Mouse (Mus musculus) midbrain, postnatal 0 days (tissue): ENCODE data around the gene Ttc7. TPM values are rescaled to one million over a fixed set of nuclear protein-coding genes. Genes with fewer than 3 reads are reported as not detected.
A peak's percentile ranks its signal among the peaks of the same experiment; 100 is the strongest.

ENCODE experiments used
- ATAC-seq: fragments of 200-750 bp; cut with Nextera tagmentation; 2 replicates; pipeline ENCODE4 v1.8.0; 2017; ENCODE audit warnings: moderate number of reproducible peaks, mild to moderate bottlenecking, moderate TSS enrichment, moderate library complexity; ENCODE audit not compliant: low FRiP score
- DNase-seq: peaks from one replicate; pipeline ENCODE4 v3.0.0-alpha.2; 2015; ENCODE audit warnings: low spot score
- H3K27ac ChIP-seq: fragments of 300-500 bp; sonication (generic); 2 replicates; pipeline ENCODE4 v1.5.1; 2014; ENCODE audit warnings: low read depth, mild to moderate bottlenecking, low read length, mixed read lengths
- H3K27me3 ChIP-seq: fragments of 300-500 bp; sonication (generic); 2 replicates; pipeline ENCODE4 v1.6.1; 2014; ENCODE audit warnings: low read length, control low read depth, mixed read lengths; ENCODE audit not compliant: insufficient read depth
- H3K36me3 ChIP-seq: fragments of 300-500 bp; sonication (generic); 2 replicates; pipeline ENCODE4 v1.6.1; 2014; ENCODE audit warnings: low read length, control low read depth, mixed read lengths; ENCODE audit not compliant: insufficient read depth
- H3K4me1 ChIP-seq: fragments of 300-500 bp; sonication (generic); 2 replicates; pipeline ENCODE4 v1.6.1; 2014; ENCODE audit warnings: mild to moderate bottlenecking, control low read depth, antibody characterized with exemption, low read length, mixed read lengths; ENCODE audit not compliant: insufficient read depth
- H3K4me2 ChIP-seq: fragments of 300-500 bp; sonication (generic); 2 replicates; pipeline ENCODE4 v1.6.1; 2014; ENCODE audit warnings: low read depth, mild to moderate bottlenecking, low read length, mixed read lengths; ENCODE audit not compliant: poor library complexity, severe bottlenecking
- H3K4me3 ChIP-seq: fragments of 300-500 bp; sonication (generic); 2 replicates; pipeline ENCODE4 v1.5.1; 2014; ENCODE audit warnings: low read depth, mild to moderate bottlenecking, low read length, moderate library complexity
- H3K9ac ChIP-seq: fragments of 300-500 bp; sonication (generic); replicated peaks from 2 replicates; pipeline ENCODE4 v1.6.1; 2014; ENCODE audit warnings: mild to moderate bottlenecking, low read length, moderate library complexity, mixed read lengths; ENCODE audit not compliant: poor library complexity, severe bottlenecking
- H3K9me3 ChIP-seq: fragments of 300-500 bp; sonication (generic); 2 replicates; pipeline ENCODE4 v1.6.1; 2016; ENCODE audit warnings: low read length, control low read depth
- CTCF ChIP-seq: IDR thresholded peaks from 2 replicates; pipeline ENCODE4 v1.5.1; 2016; ENCODE audit warnings: antibody characterized with exemption, mild to moderate bottlenecking
- WGBS: fragments of 180-500 bp; shearing (Covaris S2); extraction: QIAGEN DNeasy Blood & Tissue Kit; methylation state at CpG from one replicate; pipeline ENCODE4 v1.1.7; 2014; 5-methylcytosine and 5-hydroxymethylcytosine counted together
- polyA plus RNA-seq: library from polyadenylated mRNA; unstranded; fragments of >200 nt; fragmentation: Nextera tagmentation; extraction: Ambion mirVana; gene quantifications from 2 replicates; pipeline ENCODE4 v1.2.1, GENCODE M21; 2015
- total RNA-seq: library from RNA; depleted of rRNA; stranded (reverse); fragments of >200 nt; gene quantifications from 2 replicates; pipeline ENCODE4 v1.2.3, GENCODE M21; 2014

Ttc7 gene
- total and polyA plus RNA-seq, 2 experiments from 2014 or later, result 5.3 to 11.1 TPM

DNA sequence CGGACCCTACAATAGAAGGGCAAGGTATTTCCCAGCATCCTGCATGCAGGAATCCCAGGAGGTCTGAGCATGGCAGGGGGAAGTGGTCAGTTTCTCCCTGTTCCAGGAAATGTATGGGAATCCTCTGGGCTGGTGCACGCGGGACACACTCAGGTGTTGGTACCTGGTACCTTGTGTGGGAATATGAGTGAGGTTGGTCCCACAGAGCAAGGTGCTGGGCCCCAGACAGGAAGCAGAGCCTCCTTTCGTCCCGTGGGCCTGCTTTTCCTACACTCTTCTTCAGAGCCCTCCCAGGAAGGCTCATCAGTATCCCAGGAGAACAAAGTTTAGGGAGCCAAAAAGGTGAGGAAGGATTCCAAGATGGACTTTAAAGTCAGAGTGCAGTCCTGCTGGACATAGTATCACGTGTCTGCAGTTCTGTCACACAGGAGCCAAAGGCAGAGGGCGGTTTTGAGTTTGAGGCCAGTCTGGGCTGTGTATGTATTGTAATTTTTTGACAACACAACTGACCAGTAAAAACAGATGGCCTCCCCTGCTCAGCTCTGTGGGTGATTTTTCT, 1.9 kb downstream of the Ttc7 start:
- Histone ChIP-seq H3K27ac (no peak overlapping the region), H3K27me3 (peaks cover 5% of the 10 kb centered on the region; the same call in 1 of the 2 replicates), H3K9me3 (no peaks in the 10 kb centered on the region), H3K9ac (no peak overlapping the region), H3K4me3 (no peak overlapping the region; the same call in 1 of the 2 replicates), H3K4me1 (peaks cover 6% of the 10 kb centered on the region; the same call in 1 of the 2 replicates), H3K4me2 (peak overlapping the region; percentile 99; the same call in 1 of the 2 replicates), H3K36me3 (no peaks in the 10 kb centered on the region)
- ATAC-seq (no peak), DNase-seq (no peak)
- WGBS, result 76% methylated on average over 7 of the region's 7 CpGs
- no peak for TF ChIP-seq CTCF

DNA sequence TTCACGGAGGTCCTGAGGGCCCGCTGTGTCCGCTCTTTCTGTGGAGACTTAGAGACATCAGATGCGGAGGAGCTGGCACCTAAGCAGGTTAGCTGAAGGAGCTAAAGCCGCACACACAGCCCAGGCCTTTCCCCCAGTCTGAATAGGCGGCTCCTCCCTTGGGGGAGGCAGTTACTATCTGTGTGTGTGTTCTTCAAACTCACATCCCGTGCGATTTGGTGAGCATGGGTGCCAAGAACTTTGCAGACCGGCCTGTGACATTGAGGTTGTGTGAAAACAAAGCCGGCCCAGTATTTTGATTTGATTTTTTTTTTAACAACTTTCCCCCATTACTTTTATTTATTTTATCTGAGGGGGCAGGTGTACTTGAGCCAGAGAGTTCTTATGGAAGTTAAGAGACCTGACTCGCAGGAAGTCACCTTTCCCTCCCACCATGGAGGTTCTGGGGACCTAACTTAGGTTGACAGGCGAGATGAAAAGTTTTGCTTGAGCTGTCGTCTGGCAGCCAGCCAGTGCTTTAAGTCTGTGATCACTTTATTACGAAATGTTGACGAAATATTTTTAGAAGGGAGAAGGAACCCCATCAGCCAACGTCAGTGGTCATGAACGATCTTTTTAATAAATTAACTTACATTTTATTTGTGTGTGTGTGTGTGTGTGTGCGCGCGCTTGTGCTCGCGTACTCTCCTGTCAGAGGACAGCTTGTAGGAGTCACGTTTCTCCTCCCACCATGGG, 3.2 kb downstream of the Ttc7 start:
- H3K27me3 ChIP-seq, result peaks cover 5% of the 10 kb centered on the region; the same call in 1 of the 2 replicates
- DNase-seq, result no peak
- 80% methylated on average over 23 of the region's 23 CpGs for WGBS
- H3K4me1 ChIP-seq, result peaks cover 6% of the 10 kb centered on the region; the same call in 1 of the 2 replicates
- H3K9ac ChIP-seq, result no peak overlapping the region
- no peak overlapping the region for H3K27ac ChIP-seq
- ATAC-seq, result no peak
- TF ChIP-seq CTCF, result no peak
- H3K36me3 ChIP-seq, result no peaks in the 10 kb centered on the region
- H3K9me3 ChIP-seq, result no peaks in the 10 kb centered on the region
- H3K4me3 ChIP-seq, result no peak overlapping the region
- H3K4me2 ChIP-seq, result no peak overlapping the region

DNA sequence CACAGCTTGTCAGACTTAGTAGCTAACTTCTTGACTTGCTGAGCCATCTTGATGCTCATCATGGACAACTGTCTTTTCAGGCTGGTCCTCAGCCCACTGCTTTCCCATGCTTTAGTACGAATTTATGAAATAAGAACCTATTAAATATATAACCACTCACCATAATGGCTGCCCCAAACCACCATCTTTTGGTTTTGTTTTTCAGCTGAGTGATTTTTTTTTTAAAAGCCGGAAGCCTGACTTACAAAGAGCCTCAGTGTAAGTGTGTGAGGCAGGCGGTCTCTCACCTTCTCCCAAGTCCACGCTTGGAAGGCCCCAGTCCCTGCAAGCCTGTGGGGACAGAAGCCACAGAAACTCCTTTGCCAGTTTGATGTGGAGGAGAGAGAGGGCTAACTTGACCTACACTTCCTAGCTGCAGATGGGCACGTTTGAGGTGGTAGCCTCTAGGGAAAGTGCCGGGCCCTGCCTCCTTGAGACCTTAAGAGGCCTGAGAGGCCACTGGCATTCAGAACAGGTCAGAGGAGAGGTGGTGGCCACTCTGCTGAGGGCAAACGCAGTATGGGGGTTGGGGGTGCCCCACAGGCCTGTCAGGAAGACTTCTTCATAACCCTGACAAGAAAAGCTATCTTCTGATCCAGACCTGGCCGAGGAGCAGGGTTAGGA, 3.9 kb downstream of the Ttc7 start:
- no peak overlapping the region for H3K4me2 ChIP-seq
- H3K27ac ChIP-seq, result no peak overlapping the region
- H3K9ac ChIP-seq, result no peak overlapping the region
- no peaks in the 10 kb centered on the region for H3K9me3 ChIP-seq
- H3K27me3 ChIP-seq, result peaks cover 5% of the 10 kb centered on the region; the same call in 1 of the 2 replicates
- H3K4me3 ChIP-seq, result no peak overlapping the region
- 70% methylated on average over 8 of the region's 8 CpGs for WGBS
- ATAC-seq (no peak), DNase-seq (no peak)
- H3K4me1 ChIP-seq, result peaks cover under 1% of the 10 kb centered on the region; the same call in 1 of the 2 replicates
- H3K36me3 ChIP-seq, result no peaks in the 10 kb centered on the region
- no peak for TF ChIP-seq CTCF

DNA sequence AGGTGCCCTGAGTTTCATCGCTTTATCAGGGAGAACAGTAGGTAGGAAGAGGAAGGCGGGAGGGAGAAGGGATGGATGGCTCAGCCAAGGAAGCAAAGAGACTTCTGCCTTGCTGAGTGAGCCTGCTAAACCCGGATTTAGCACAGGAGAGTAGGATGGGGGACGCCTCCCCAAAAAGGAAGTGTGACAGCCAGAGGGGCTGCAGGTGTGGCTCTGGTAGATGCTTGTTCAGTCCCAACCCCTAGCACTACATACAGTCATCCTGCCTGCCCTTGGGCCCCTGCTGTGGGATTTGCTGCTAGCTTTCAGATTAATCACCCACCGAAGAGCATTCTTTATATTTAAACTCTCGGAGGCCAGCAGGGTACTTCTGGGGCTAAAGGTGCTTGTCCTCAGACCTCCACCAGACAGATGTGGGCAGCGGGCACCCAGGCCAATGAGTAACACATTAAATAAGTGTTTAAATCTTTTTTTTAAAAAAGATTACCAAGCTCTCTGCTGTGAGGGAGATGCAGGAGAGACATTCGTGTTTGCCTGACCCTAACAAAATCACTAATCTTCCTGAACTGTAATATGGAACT, 4.6 kb downstream of the Ttc7 start:
- Histone ChIP-seq H3K27me3 (peaks cover 5% of the 10 kb centered on the region; the same call in 1 of the 2 replicates), H3K4me3 (no peak overlapping the region), H3K4me2 (no peak overlapping the region), H3K4me1 (no peaks in the 10 kb centered on the region; the same call in 1 of the 2 replicates), H3K27ac (no peak overlapping the region), H3K9me3 (no peaks in the 10 kb centered on the region), H3K36me3 (no peaks in the 10 kb centered on the region), H3K9ac (no peak overlapping the region)
- DNase-seq, result no peak
- TF ChIP-seq CTCF, result no peak
- ATAC-seq, result no peak
- 57% methylated on average over 8 of the region's 8 CpGs for WGBS

DNA sequence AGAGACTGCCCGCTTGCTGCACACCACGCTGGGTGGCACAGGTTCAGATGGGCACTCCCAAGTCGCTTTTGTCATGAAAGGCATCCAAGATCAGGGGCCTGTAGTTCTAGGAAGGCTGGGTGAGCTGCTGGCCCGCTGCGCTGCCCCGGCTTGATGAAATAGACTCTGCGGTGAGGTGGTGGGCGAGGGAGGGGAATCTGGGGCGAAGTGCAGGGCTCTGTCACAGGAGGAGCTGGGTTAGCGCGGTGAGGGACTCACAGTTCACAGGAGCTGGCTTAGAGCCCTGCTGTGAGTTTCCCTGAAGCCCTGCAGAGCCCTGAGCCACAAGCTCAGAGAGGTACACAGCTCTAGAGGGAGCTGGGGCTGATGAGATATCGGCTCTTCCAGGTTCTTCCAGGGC, 5.4 kb downstream of the Ttc7 start:
- Histone ChIP-seq H3K27me3 (peaks cover 5% of the 10 kb centered on the region; the same call in 1 of the 2 replicates), H3K9ac (0 out of 2 replicates have a peak overlapping the region, but pooled peaks have one; percentile 1), H3K9me3 (no peaks in the 10 kb centered on the region), H3K27ac (no peak overlapping the region), H3K36me3 (no peaks in the 10 kb centered on the region), H3K4me1 (no peaks in the 10 kb centered on the region; the same call in 1 of the 2 replicates), H3K4me3 (no peak overlapping the region), H3K4me2 (no peak overlapping the region)
- ATAC-seq, result no peak
- DNase-seq, result no peak
- 24% methylated on average over 12 of the region's 12 CpGs for WGBS
- TF ChIP-seq CTCF, result no peak
